Mouse (Mus musculus) v-Abl transformed pro-B cells (cell line): ENCODE data around the gene Inpp5a.

Experiments
- in situ Hi-C, 2 experiments: fragments of 400-800 bp; cut with MboI; formaldehyde crosslinking; loops; one replicate each; pipeline ENCODE4 v1.15.1; 2025; ENCODE audit not compliant: unreplicated experiment in 2 of 2

Inpp5a gene

GRCm38 (mm10) chr7:139504064-139504463 lies 115.2 kb downstream of the Inpp5a start:
- in situ Hi-C loops = no loop called here

- in situ Hi-C loops = no loop called here
Observed at GRCm38 (mm10) chr7:139506677-139507412, 117.9 kb downstream of the Inpp5a start.

GRCm38 (mm10) chr7:139508938-139509337 lies 120.0 kb downstream of the Inpp5a start:
- in situ Hi-C loops = no loop called here

- in situ Hi-C loops = no loop called here
Observed at GRCm38 (mm10) chr7:139515959-139516660, 127.2 kb downstream of the Inpp5a start.

- in situ Hi-C loops = no loop called here
Observed at GRCm38 (mm10) chr7:139516661-139517016, 127.7 kb downstream of the Inpp5a start.

- in situ Hi-C loops = no loop called here
Observed at GRCm38 (mm10) chr7:139518352-139518751, 129.4 kb downstream of the Inpp5a start.

- in situ Hi-C loops = no loop called here
Observed at GRCm38 (mm10) chr7:139528309-139529076, 139.6 kb downstream of the Inpp5a start.

- in situ Hi-C loops = no loop called here
Observed at GRCm38 (mm10) chr7:139529208-139529607, 140.3 kb downstream of the Inpp5a start.

- in situ Hi-C loops = no loop called here
Observed at GRCm38 (mm10) chr7:139530591-139531427, 141.9 kb downstream of the Inpp5a start.

- in situ Hi-C loops = no loop called here
Observed at GRCm38 (mm10) chr7:139531428-139531801, 142.5 kb downstream of the Inpp5a start.

GRCm38 (mm10) chr7:139536331-139536730 lies 147.4 kb downstream of the Inpp5a start:
- in situ Hi-C loops = no loop called here

- in situ Hi-C loops = no loop called here
Observed at GRCm38 (mm10) chr7:139536831-139537230, 147.9 kb downstream of the Inpp5a start.

GRCm38 (mm10) chr7:139537831-139538230 lies 148.9 kb downstream of the Inpp5a start:
- in situ Hi-C loops = no loop called here

GRCm38 (mm10) chr7:139538541-139538940 lies 149.6 kb downstream of the Inpp5a start:
- in situ Hi-C loops = no loop called here

GRCm38 (mm10) chr7:139540601-139541000 lies 151.7 kb downstream of the Inpp5a start:
- in situ Hi-C loops = no loop called here

- in situ Hi-C loops = no loop called here
Observed at GRCm38 (mm10) chr7:139541422-139541821, 152.5 kb downstream of the Inpp5a start.

- in situ Hi-C loops = no loop called here
Observed at GRCm38 (mm10) chr7:139544706-139545625, 156.1 kb downstream of the Inpp5a start.

- in situ Hi-C loops = no loop called here
Observed at GRCm38 (mm10) chr7:139547325-139547724, 158.4 kb downstream of the Inpp5a start.

- in situ Hi-C loops = no loop called here
Observed at GRCm38 (mm10) chr7:139550086-139550783, 161.3 kb downstream of the Inpp5a start.
